Mouse (Mus musculus) kidney, embryonic 14.5 days (tissue): ENCODE results near the gene Ccl22. TPM values are rescaled to one million over a fixed set of nuclear protein-coding genes. Genes with fewer than 3 reads are reported as not detected.

Source experiments
- ATAC-seq: fragments of 200-750 bp; cut with Nextera tagmentation; 2 replicates; pipeline ENCODE4 v1.8.0; 2017; ENCODE audit warnings: moderate number of reproducible peaks, mild to moderate bottlenecking, moderate TSS enrichment, moderate library complexity; ENCODE audit not compliant: low FRiP score, low TSS enrichment
- H3K27ac ChIP-seq: fragments of 300-500 bp; sonication (generic); 2 replicates; pipeline ENCODE4 v1.5.1; 2014; ENCODE audit warnings: low read depth, mild to moderate bottlenecking, low read length, moderate library complexity, mixed read lengths
- H3K27me3 ChIP-seq: fragments of 300-500 bp; sonication (generic); 2 replicates; pipeline ENCODE4 v1.6.1; 2014; ENCODE audit warnings: mild to moderate bottlenecking, low read length; ENCODE audit not compliant: control insufficient read depth, insufficient read depth
- H3K36me3 ChIP-seq: fragments of 300-500 bp; sonication (generic); 2 replicates; pipeline ENCODE4 v1.6.1; 2014; ENCODE audit warnings: low read length, mixed read lengths; ENCODE audit not compliant: control insufficient read depth, insufficient read depth
- H3K4me1 ChIP-seq: fragments of 300-500 bp; sonication (generic); 2 replicates; pipeline ENCODE4 v1.6.1; 2014; ENCODE audit warnings: low read length, mixed read lengths; ENCODE audit not compliant: control insufficient read depth, insufficient read depth
- H3K4me2 ChIP-seq: fragments of 300-500 bp; sonication (generic); replicated peaks from 2 replicates; pipeline ENCODE4 v1.6.1; 2014; ENCODE audit warnings: low read depth, mild to moderate bottlenecking, low read length
- H3K4me3 ChIP-seq: fragments of 300-500 bp; sonication (generic); 2 replicates; pipeline ENCODE4 v1.5.1; 2014; ENCODE audit warnings: mild to moderate bottlenecking, low read length
- H3K9ac ChIP-seq: fragments of 300-500 bp; sonication (generic); 2 replicates; pipeline ENCODE4 v1.6.1; 2014; ENCODE audit warnings: low read depth, mild to moderate bottlenecking, low read length, moderate library complexity
- H3K9me3 ChIP-seq: fragments of 300-500 bp; sonication (generic); 2 replicates; pipeline ENCODE4 v1.6.1; 2016; ENCODE audit warnings: low read length; ENCODE audit not compliant: control insufficient read depth
- WGBS: fragments of 180-500 bp; shearing (Covaris S2); extraction: QIAGEN DNeasy Blood & Tissue Kit; methylation state at CpG from one replicate; pipeline ENCODE4 v1.1.7; 2014; 5-methylcytosine and 5-hydroxymethylcytosine counted together
- polyA plus RNA-seq: library from polyadenylated mRNA; unstranded; fragments of >200 nt; fragmentation: Nextera tagmentation; extraction: Ambion mirVana; gene quantifications from 2 replicates; pipeline ENCODE4 v1.2.1, GENCODE M21; 2014

The Ccl22 gene
- polyA plus RNA-seq, 1 experiment from 2014 or later, result not detected

- no peaks in the 10 kb centered on the region for H3K9me3 ChIP-seq
- no peak overlapping the region for H3K9ac ChIP-seq
- WGBS, result 82% methylated on average over 9 of the region's 9 CpGs
- H3K27ac ChIP-seq, result no peak overlapping the region
- H3K4me3 ChIP-seq, result no peak overlapping the region
- ATAC-seq, result no peak
- H3K27me3 ChIP-seq, result no peaks in the 10 kb centered on the region
- no peak overlapping the region for H3K4me2 ChIP-seq
- H3K36me3 ChIP-seq, result no peaks in the 10 kb centered on the region
- no peaks in the 10 kb centered on the region for H3K4me1 ChIP-seq
These were observed 418 bp upstream of the Ccl22 start for GRCm38 (mm10) chr8:94744972-94745371.

- WGBS, result 85% methylated on average over 8 of the region's 8 CpGs
- Histone ChIP-seq H3K27me3 (no peaks in the 10 kb centered on the region), H3K4me3 (no peak overlapping the region), H3K36me3 (no peaks in the 10 kb centered on the region), H3K4me2 (no peak overlapping the region), H3K9me3 (no peaks in the 10 kb centered on the region), H3K9ac (no peak overlapping the region), H3K4me1 (no peaks in the 10 kb centered on the region), H3K27ac (no peak overlapping the region)
- no peak for ATAC-seq
These were observed 1.4 kb downstream of the Ccl22 start for GRCm38 (mm10) chr8:94746832-94747231.

GRCm38 (mm10) chr8:94748363-94748762 is 3.0 kb downstream of the Ccl22 start:
- Histone ChIP-seq H3K36me3 (no peaks in the 10 kb centered on the region), H3K27ac (no peak overlapping the region), H3K4me2 (no peak overlapping the region), H3K9me3 (no peaks in the 10 kb centered on the region), H3K4me1 (no peaks in the 10 kb centered on the region), H3K9ac (no peak overlapping the region), H3K27me3 (no peaks in the 10 kb centered on the region), H3K4me3 (no peak overlapping the region)
- WGBS, result 65% methylated on average over 4 of the region's 4 CpGs
- no peak for ATAC-seq

GRCm38 (mm10) chr8:94749942-94750341 is 4.6 kb downstream of the Ccl22 start:
- H3K27me3 ChIP-seq, result no peaks in the 10 kb centered on the region
- no peak for ATAC-seq
- no peak overlapping the region for H3K4me3 ChIP-seq
- WGBS, result 80% methylated on average over 3 of the region's 3 CpGs
- no peaks in the 10 kb centered on the region for H3K36me3 ChIP-seq
- no peak overlapping the region for H3K27ac ChIP-seq
- no peaks in the 10 kb centered on the region for H3K9me3 ChIP-seq
- H3K4me1 ChIP-seq, result no peaks in the 10 kb centered on the region
- no peak overlapping the region for H3K4me2 ChIP-seq
- no peak overlapping the region for H3K9ac ChIP-seq

GRCm38 (mm10) chr8:94751023-94751849 is 5.8 kb downstream of the Ccl22 start:
- Histone ChIP-seq H3K27ac (no peak overlapping the region), H3K36me3 (no peaks in the 10 kb centered on the region), H3K4me1 (no peaks in the 10 kb centered on the region), H3K9ac (no peak overlapping the region), H3K4me2 (no peak overlapping the region), H3K9me3 (no peaks in the 10 kb centered on the region), H3K4me3 (no peak overlapping the region), H3K27me3 (no peaks in the 10 kb centered on the region)
- 81% methylated on average over 10 of the region's 10 CpGs for WGBS
- ATAC-seq, result no peak

- WGBS, result 83% methylated on average over 2 of the region's 2 CpGs
- ATAC-seq, result no peak
- Histone ChIP-seq H3K4me1 (no peaks in the 10 kb centered on the region), H3K27ac (no peak overlapping the region), H3K27me3 (no peaks in the 10 kb centered on the region), H3K36me3 (no peaks in the 10 kb centered on the region), H3K4me3 (no peak overlapping the region), H3K9ac (no peak overlapping the region), H3K9me3 (no peaks in the 10 kb centered on the region), H3K4me2 (no peak overlapping the region)
These were observed 8.6 kb downstream of the Ccl22 start for GRCm38 (mm10) chr8:94754006-94754405.

- Histone ChIP-seq H3K27me3 (no peaks in the 10 kb centered on the region), H3K9me3 (no peaks in the 10 kb centered on the region), H3K9ac (no peak overlapping the region), H3K4me1 (no peaks in the 10 kb centered on the region), H3K4me3 (no peak overlapping the region), H3K36me3 (no peaks in the 10 kb centered on the region), H3K27ac (no peak overlapping the region), H3K4me2 (no peak overlapping the region)
- WGBS, result 64% methylated on average over 2 of the region's 2 CpGs
- ATAC-seq, result no peak
These were observed 9.1 kb downstream of the Ccl22 start for GRCm38 (mm10) chr8:94754486-94754885.

- no peaks in the 10 kb centered on the region for H3K36me3 ChIP-seq
- H3K4me2 ChIP-seq, result no peak overlapping the region
- ATAC-seq, result no peak
- no peak overlapping the region for H3K4me3 ChIP-seq
- no peak overlapping the region for H3K27ac ChIP-seq
- WGBS, result 68% methylated on average over 9 of the region's 9 CpGs
- peaks cover 18% of the 10 kb centered on the region; the same call in 1 of the 2 replicates for H3K27me3 ChIP-seq
- H3K9me3 ChIP-seq, result no peaks in the 10 kb centered on the region
- H3K9ac ChIP-seq, result no peak overlapping the region
- peaks cover 7% of the 10 kb centered on the region; the same call in 1 of the 2 replicates for H3K4me1 ChIP-seq
These were observed 21.6 kb downstream of the Ccl22 start for GRCm38 (mm10) chr8:94767035-94767434.

- no peak overlapping the region for H3K9ac ChIP-seq
- H3K9me3 ChIP-seq, result no peaks in the 10 kb centered on the region
- no peak for ATAC-seq
- no peak overlapping the region for H3K4me3 ChIP-seq
- no peak overlapping the region for H3K4me2 ChIP-seq
- H3K36me3 ChIP-seq, result no peaks in the 10 kb centered on the region
- no peak overlapping the region for H3K27ac ChIP-seq
- peaks cover 32% of the 10 kb centered on the region for H3K27me3 ChIP-seq
- H3K4me1 ChIP-seq, result peaks cover 13% of the 10 kb centered on the region
- WGBS, result 49% methylated on average over 6 of the region's 6 CpGs
These were observed 25.6 kb downstream of the Ccl22 start for GRCm38 (mm10) chr8:94770945-94771344.
